Mouse (Mus musculus): Measurements from ENCODE around the gene Shkbp1. TPM values are rescaled to one million over a fixed set of nuclear protein-coding genes. Genes with fewer than 3 reads are reported as not detected.

Shkbp1 gene
- polyA plus RNA-seq, 1 experiment from 2014 or later, result 34.1 TPM

DNA sequence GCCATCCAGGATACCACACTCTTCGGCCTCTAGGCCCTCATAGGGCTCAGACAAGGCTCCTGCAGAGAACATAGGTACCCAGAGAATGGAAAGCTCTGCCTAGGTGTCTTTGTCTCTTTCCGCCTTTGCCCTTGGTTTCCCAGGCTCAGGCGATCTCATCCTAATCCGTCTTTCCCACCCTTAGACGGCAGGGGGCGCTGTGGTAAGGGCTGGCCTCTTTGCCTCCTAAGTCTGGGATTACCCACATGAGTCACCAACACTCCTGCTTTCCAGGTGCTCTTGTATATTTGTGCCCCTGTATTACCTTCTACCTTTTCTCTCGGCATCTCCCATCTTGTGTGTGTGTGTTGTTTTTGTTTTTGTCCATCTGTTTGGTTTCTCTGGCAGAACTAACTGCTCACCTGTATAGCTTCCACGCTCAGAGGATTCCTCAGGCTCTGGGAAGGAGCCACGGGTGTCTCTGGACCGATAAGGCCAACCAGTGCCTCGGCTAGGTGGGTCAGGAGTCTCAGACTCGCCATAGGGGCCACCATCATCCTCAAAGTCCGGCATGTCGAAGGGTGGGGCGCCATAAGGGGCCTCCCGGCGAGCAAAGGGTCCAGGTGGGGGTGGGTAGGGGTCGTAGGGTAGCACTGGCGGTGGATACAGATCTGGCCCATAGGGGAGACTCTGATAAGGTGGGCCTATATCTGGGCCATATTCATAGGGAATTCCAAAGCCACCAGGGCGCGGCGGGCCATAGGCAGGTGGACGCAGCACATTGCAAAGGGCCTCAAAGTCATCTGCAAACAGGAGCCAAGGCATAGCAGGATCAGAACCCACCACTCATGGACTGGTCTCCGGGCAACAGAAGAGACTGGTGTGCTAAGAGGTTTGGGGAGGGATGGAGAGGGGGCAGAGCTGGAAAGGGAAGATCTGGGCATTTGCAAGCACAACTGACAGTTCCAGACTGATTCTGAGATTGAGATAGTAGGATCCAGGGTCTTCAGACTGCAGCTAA, 49.4 kb downstream of the Shkbp1 start:
- no peaks in the 10 kb centered on the region for H3K9me3 ChIP-seq (replicated peaks; ENCODE audit: low read length)
- no peaks in the 10 kb centered on the region for H3K27me3 ChIP-seq (ENCODE audit: insufficient read depth, low read length)
- TF ChIP-seq CTCF (IDR thresholded peaks at IDR 0.05; ENCODE audit: low read depth), result peak; percentile 77
- 79% methylated on average over 24 of the region's 24 CpGs for WGBS
- H3K4me2 ChIP-seq (ENCODE audit: low read length), result no peak overlapping the region
- H3K4me3 ChIP-seq (replicated peaks; ENCODE audit: low read depth, low read length), result no peak overlapping the region
- no peaks in the 10 kb centered on the region for H3K36me3 ChIP-seq (ENCODE audit: insufficient read depth, low read length)
- no peak for DNase-seq (ENCODE audit: low spot score)
- peaks cover 10% of the 10 kb centered on the region; the same call in 1 of the 2 replicates for H3K4me1 ChIP-seq (replicated peaks; ENCODE audit: insufficient read depth, low read length)
- H3K9ac ChIP-seq (ENCODE audit: low read depth, low read length), result no peak overlapping the region
- H3K27ac ChIP-seq, result no peak overlapping the region
- ATAC-seq (replicated peaks; ENCODE audit: low FRiP score, low read depth), result no peak

DNA sequence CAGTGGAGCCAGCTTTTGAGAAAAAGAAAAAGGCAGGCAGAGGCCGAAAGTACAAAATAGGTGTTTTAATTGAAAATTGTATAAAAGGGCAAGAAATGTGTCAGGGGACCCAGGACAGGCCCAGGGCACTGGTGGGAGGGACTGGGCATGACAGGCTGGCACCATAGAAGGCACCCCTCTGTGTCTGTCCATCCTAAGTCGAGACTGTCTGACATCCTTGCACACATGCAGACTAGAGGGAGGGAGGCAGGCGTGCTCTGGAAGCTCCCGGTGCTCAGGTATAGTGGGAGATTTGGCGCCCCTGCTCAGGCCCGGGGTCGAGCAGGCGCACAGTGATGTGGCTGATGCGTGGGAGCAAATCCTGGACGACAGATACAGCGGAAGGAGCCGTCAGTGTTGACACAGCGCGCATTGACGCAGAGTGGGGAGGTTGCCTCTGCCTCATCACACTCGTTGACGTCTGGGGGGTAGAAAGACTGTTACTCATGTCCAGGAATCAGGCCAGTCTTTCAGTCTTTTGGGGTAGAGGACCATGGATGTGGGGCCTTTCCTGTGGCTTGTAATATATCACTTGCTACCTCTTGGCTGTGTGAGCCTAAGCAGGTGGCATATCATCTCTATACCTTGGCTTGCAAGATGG, 50.6 kb downstream of the Shkbp1 start:
- Histone ChIP-seq H3K27ac (no peak overlapping the region), H3K27me3 (ENCODE audit: insufficient read depth, low read length) (no peaks in the 10 kb centered on the region), H3K9ac (ENCODE audit: low read depth, low read length) (no peak overlapping the region), H3K4me2 (ENCODE audit: low read length) (no peak overlapping the region), H3K9me3 (replicated peaks; ENCODE audit: low read length) (no peaks in the 10 kb centered on the region), H3K4me3 (replicated peaks; ENCODE audit: low read depth, low read length) (no peak overlapping the region), H3K36me3 (ENCODE audit: insufficient read depth, low read length) (no peaks in the 10 kb centered on the region), H3K4me1 (replicated peaks; ENCODE audit: insufficient read depth, low read length) (peaks cover 7% of the 10 kb centered on the region; the same call in 1 of the 2 replicates)
- DNase-seq (ENCODE audit: low spot score) (no peak), ATAC-seq (replicated peaks; ENCODE audit: low FRiP score, low read depth) (no peak)
- 74% methylated on average over 17 of the region's 17 CpGs for WGBS
- no peak for TF ChIP-seq CTCF (IDR thresholded peaks at IDR 0.05; ENCODE audit: low read depth)

DNA sequence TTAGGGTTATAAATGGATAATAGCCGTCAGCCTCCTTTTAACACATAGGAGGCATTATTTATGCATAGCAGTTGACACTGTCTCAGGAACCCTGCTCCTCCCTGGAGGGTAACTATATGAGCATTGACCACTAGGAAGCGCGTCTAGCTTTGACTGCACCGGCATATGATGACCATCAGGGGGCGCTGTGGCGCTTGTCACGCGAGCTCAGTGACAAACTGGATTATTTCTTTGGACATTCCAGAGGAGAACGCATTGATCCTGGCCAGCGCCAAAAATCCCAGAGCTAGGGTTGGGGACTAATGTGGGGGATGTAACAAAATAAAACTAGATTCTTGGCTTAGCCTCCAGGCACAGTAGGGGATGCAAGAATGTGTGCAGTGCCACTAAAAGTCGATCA, 53.6 kb downstream of the Shkbp1 start:
- 8% methylated on average over 11 of the region's 11 CpGs for WGBS
- DNase-seq (ENCODE audit: low spot score) (peak; percentile 90), ATAC-seq (replicated peaks; ENCODE audit: low FRiP score, low read depth) (peak; percentile 33; the same call in 1 of the 2 replicates)
- no peak overlapping the region for H3K27ac ChIP-seq
- peak; percentile 99 for TF ChIP-seq CTCF (IDR thresholded peaks at IDR 0.05; ENCODE audit: low read depth)
- H3K4me2 ChIP-seq (ENCODE audit: low read length), result no peak overlapping the region
- no peaks in the 10 kb centered on the region for H3K4me1 ChIP-seq (replicated peaks; ENCODE audit: insufficient read depth, low read length)
- no peaks in the 10 kb centered on the region for H3K9me3 ChIP-seq (replicated peaks; ENCODE audit: low read length)
- H3K36me3 ChIP-seq (ENCODE audit: insufficient read depth, low read length), result no peaks in the 10 kb centered on the region
- H3K27me3 ChIP-seq (ENCODE audit: insufficient read depth, low read length), result no peaks in the 10 kb centered on the region
- no peak overlapping the region for H3K4me3 ChIP-seq (replicated peaks; ENCODE audit: low read depth, low read length)
- no peak overlapping the region for H3K9ac ChIP-seq (ENCODE audit: low read depth, low read length)

DNA sequence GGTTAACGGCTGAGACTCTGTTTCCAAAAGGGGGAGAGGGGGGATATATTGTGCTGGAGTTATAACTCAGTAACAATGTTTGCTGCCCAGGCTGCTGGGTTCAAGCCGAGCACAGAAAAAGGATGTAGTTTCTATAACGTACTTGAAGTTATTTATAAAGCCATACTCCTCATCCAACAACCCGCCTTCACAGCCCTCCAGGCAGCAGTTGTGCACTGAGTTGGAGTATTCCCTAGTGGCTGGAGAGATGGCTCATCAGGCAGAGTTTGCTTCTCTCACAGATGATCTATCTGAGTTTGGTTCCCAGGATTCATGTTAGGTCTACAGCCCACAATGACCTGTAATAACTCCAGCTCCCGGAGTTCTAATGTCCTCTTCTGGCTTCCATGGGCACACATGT, 55.0 kb downstream of the Shkbp1 start:
- Histone ChIP-seq H3K27me3 (ENCODE audit: insufficient read depth, low read length) (no peaks in the 10 kb centered on the region), H3K4me1 (replicated peaks; ENCODE audit: insufficient read depth, low read length) (no peaks in the 10 kb centered on the region), H3K36me3 (ENCODE audit: insufficient read depth, low read length) (no peaks in the 10 kb centered on the region), H3K9ac (ENCODE audit: low read depth, low read length) (no peak overlapping the region), H3K27ac (no peak overlapping the region), H3K4me2 (ENCODE audit: low read length) (no peak overlapping the region), H3K9me3 (replicated peaks; ENCODE audit: low read length) (no peaks in the 10 kb centered on the region), H3K4me3 (replicated peaks; ENCODE audit: low read depth, low read length) (no peak overlapping the region)
- DNase-seq (ENCODE audit: low spot score), result no peak
- 61% methylated on average over 5 of the region's 5 CpGs for WGBS
- ATAC-seq (replicated peaks; ENCODE audit: low FRiP score, low read depth), result no peak
- TF ChIP-seq CTCF (IDR thresholded peaks at IDR 0.05; ENCODE audit: low read depth), result no peak

DNA sequence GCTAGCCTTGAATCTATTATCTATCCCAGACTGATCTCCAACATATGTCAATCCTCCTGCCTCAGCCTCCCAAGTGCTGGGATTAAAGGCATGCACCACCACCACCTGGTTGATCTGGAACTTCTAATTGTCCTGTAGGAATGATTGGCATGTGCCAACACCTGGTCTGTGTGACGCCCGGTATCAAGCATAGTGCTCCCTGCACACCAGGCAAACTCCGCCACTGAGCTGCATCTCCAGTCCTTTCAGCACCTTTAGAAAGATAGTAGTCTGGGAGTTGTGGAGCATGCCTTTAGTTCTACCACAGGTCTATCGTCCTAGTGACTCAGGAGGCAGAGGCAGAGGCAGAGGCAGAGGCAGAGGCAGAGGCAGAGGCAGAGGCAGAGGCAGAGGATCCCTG, 55.5 kb downstream of the Shkbp1 start:
- H3K9ac ChIP-seq (ENCODE audit: low read depth, low read length), result no peak overlapping the region
- ATAC-seq (replicated peaks; ENCODE audit: low FRiP score, low read depth), result no peak
- no peak overlapping the region for H3K27ac ChIP-seq
- H3K27me3 ChIP-seq (ENCODE audit: insufficient read depth, low read length), result no peaks in the 10 kb centered on the region
- no peak for TF ChIP-seq CTCF (IDR thresholded peaks at IDR 0.05; ENCODE audit: low read depth)
- no peaks in the 10 kb centered on the region for H3K36me3 ChIP-seq (ENCODE audit: insufficient read depth, low read length)
- no peaks in the 10 kb centered on the region for H3K4me1 ChIP-seq (replicated peaks; ENCODE audit: insufficient read depth, low read length)
- no peak overlapping the region for H3K4me2 ChIP-seq (ENCODE audit: low read length)
- H3K4me3 ChIP-seq (replicated peaks; ENCODE audit: low read depth, low read length), result no peak overlapping the region
- WGBS, result 83% methylated on average over 4 of the region's 4 CpGs
- H3K9me3 ChIP-seq (replicated peaks; ENCODE audit: low read length), result no peaks in the 10 kb centered on the region
- DNase-seq (ENCODE audit: low spot score), result no peak

DNA sequence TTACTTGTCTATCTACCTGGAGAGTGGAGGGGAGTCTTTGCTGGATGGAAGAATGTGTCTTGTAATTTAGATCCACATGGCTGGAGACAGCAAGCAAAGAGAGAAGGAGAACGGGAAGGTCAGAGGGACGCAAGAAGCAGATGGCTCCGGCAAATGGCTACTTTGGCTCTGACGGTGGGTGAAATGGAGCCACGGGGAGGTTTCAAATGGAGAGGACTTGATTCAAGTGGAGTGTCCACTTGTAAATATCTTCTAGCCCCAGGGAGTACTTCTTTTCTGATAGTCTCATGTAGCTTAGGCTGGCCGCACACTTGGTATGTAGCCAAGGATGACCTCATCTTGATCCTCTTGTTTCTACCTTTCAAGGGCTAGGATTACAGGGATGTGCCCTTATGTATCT, 57.0 kb downstream of the Shkbp1 start:
- no peak for DNase-seq (ENCODE audit: low spot score)
- Histone ChIP-seq H3K9ac (ENCODE audit: low read depth, low read length) (no peak overlapping the region), H3K9me3 (replicated peaks; ENCODE audit: low read length) (no peaks in the 10 kb centered on the region), H3K4me3 (replicated peaks; ENCODE audit: low read depth, low read length) (no peak overlapping the region), H3K36me3 (ENCODE audit: insufficient read depth, low read length) (no peaks in the 10 kb centered on the region), H3K4me1 (replicated peaks; ENCODE audit: insufficient read depth, low read length) (no peaks in the 10 kb centered on the region), H3K4me2 (ENCODE audit: low read length) (no peak overlapping the region), H3K27ac (no peak overlapping the region), H3K27me3 (ENCODE audit: insufficient read depth, low read length) (no peaks in the 10 kb centered on the region)
- ATAC-seq (replicated peaks; ENCODE audit: low FRiP score, low read depth), result no peak
- no peak for TF ChIP-seq CTCF (IDR thresholded peaks at IDR 0.05; ENCODE audit: low read depth)
- WGBS, result 76% methylated on average over 6 of the region's 6 CpGs
